Mouse (Mus musculus) E14TG2a.4 (cell line): ENCODE measurements around the gene Pogk.

ENCODE experiments used
- CTCF ChIP-seq: conservative IDR thresholded peaks from 2 replicates; pipeline ENCODE4 v1.5.1; 2014; ENCODE audit warnings: low read length
- NANOG ChIP-seq: IDR thresholded peaks from 2 replicates; pipeline ENCODE4 v1.6.1; 2014; ENCODE audit warnings: borderline replicate concordance, low read length, mixed read lengths
- POU5F1 ChIP-seq: IDR thresholded peaks from 2 replicates; pipeline ENCODE4 v1.6.1; 2014; ENCODE audit warnings: low read length, borderline replicate concordance

DNA sequence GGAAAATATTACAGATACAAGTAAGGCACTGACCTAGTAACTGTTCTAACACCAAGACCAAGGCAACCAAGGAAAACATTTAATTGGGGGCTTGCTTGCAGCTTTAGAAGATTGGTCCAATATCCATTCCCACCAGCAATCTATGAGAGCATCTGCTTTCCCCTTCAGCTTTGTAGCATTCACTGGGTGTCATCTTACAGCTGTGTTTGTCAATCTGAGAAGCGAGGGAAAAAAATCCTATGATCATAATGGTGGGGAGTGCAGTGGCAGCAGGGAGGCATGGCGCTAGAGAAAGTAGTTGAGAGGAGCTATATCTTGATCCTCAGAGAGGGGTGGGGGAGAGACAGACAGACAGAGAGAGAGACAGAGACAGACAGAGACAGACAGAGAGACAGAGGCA lies 67.6 kb downstream of the Pogk start:
- no peak for TF ChIP-seq CTCF
- TF ChIP-seq NANOG = no peak
- TF ChIP-seq POU5F1 = no peak
